Mouse (Mus musculus): Measurements from ENCODE around the gene Ddi1. TPM values are rescaled to one million over a fixed set of nuclear protein-coding genes. Genes with fewer than 3 reads are reported as not detected.
A peak's percentile ranks its signal among the peaks of the same experiment; 100 is the strongest.
"Not testable (repeated sequence)": the region's sequence is repeated elsewhere in the genome, so short reads cannot be mapped to it uniquely, and the experiment has no call there.

The Ddi1 gene
- not detected in 2 replicates for total RNA-seq (2021)
- long read RNA-seq, experiment 1, result 0 reads
- long read RNA-seq, experiment 2, result 0 reads

GRCm38 (mm10) chr9:6269796-6270280 is at the start of gene Ddi1:
TSS of gene Ddi1 (minus strand) at chr9:6269846.
- DNase-seq, result no peak

GRCm38 (mm10) chr9:6317114-6317513 is 47.5 kb upstream of the Ddi1 start:
- no peak for DNase-seq

GRCm38 (mm10) chr9:6305847-6306246 is 36.2 kb upstream of the Ddi1 start:
- no peak for DNase-seq

- DNase-seq, result no peak
Measured at GRCm38 (mm10) chr9:6304590-6304989, 34.9 kb upstream of the Ddi1 start.

GRCm38 (mm10) chr9:6302050-6302449 is 32.4 kb upstream of the Ddi1 start:
- DNase-seq, result no peak

GRCm38 (mm10) chr9:6298547-6298946 is 28.9 kb upstream of the Ddi1 start:
- no peak for DNase-seq

GRCm38 (mm10) chr9:6289211-6289696 is 19.6 kb upstream of the Ddi1 start:
- no peak for DNase-seq

GRCm38 (mm10) chr9:6286770-6287169 is 17.1 kb upstream of the Ddi1 start:
- DNase-seq, result no peak

- no peak for DNase-seq
Measured at GRCm38 (mm10) chr9:6277526-6277925, 7.9 kb upstream of the Ddi1 start.

- DNase-seq, result no peak
Measured at GRCm38 (mm10) chr9:6276395-6276794, 6.7 kb upstream of the Ddi1 start.

GRCm38 (mm10) chr9:6264820-6265219 is 4.8 kb downstream of the Ddi1 start:
- DNase-seq, result peak; percentile 7

GRCm38 (mm10) chr9:6257072-6257471 is 12.6 kb downstream of the Ddi1 start:
- no peak for DNase-seq

GRCm38 (mm10) chr9:6251990-6252389 is 17.7 kb downstream of the Ddi1 start:
- no peak for DNase-seq

GRCm38 (mm10) chr9:6250320-6250719 is 19.3 kb downstream of the Ddi1 start:
- DNase-seq, result no peak

GRCm38 (mm10) chr9:6235982-6236381 is 33.7 kb downstream of the Ddi1 start:
- DNase-seq, result not testable (repeated sequence)

GRCm38 (mm10) chr9:6217505-6217904 is 52.1 kb downstream of the Ddi1 start:
- no peak for DNase-seq

- DNase-seq, result no peak
Measured at GRCm38 (mm10) chr9:6212862-6213261, 56.8 kb downstream of the Ddi1 start.

Other genes starting within 250 kb of the Ddi1 start
- 26.8 and 28.6 TPM in 2 replicates for gene Pdgfd, start 101.3 kb downstream of the Ddi1 start, total RNA-seq (2021)

All from adrenal gland, postnatal 14 days (tissue).